Mouse (Mus musculus) olfactory bulb, adult 2 months (tissue): Measurements from ENCODE around the gene Mat2a.

ENCODE experiments used
- CTCF ChIP-seq: fragments of 200-500 bp; IDR thresholded peaks from 2 replicates; pipeline ENCODE4 v1.5.1; 2012; ENCODE audit warnings: low read depth, mild to moderate bottlenecking, low read length, moderate library complexity; ENCODE audit not compliant: insufficient read depth
- POLR2A ChIP-seq: fragments of 200-500 bp; IDR thresholded peaks from 2 replicates; pipeline ENCODE4 v1.6.1; 2012; ENCODE audit warnings: mild to moderate bottlenecking, low read depth, low read length, moderate library complexity; ENCODE audit not compliant: insufficient read depth

DNA sequence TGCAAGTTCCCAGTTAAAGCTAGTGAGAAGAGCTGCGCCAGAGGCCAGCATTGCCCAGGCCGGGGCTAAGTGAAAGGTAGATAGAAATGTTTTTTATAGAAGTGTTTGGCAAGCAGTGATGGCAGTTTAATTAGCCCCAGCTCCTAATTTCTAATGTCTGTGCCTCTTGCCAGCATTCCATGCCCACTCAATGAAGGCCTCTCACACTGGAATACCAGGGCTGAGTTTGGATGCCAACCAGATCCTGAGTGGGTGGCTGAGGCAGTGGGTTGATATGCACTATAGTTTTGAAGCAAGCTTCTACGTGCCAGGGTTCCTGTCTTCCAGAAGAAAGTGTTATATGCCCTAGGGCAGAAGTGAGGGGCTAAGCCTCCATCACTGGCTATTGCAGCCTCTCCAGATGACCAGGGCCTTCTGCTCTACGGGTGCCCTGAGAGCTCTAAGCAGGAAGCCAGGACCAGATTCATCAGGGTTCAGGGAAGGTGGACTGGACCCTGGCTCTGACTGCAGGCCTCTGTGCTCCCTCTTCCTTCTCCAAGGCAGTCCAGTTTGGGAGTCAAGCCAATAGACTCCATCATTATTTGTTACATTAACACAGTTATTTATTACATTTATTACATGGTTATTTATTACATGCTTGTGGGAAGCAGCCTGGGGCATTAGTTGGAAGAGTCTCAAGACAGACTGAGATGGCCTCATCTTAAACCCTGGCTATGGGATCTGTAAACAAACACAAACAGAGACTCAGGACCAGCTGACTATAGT is 36.0 kb upstream of the Mat2a start:
- TF ChIP-seq CTCF (no peak), POLR2A (no peak)
